Mouse (Mus musculus) B cell, adult 2 months (primary cell): ENCODE measurements at regions not wholly inside any gene's neighbourhood (a gene's known extent, or its start where the extent isn't known, plus 50 kb on each side); places are given as distances from the start of the nearest gene placed in this dataset.

ENCODE experiments used
- DNase-seq, 2 experiments: peaks; one replicate each; pipeline ENCODE4 v3.0.0; 2022

DNA sequence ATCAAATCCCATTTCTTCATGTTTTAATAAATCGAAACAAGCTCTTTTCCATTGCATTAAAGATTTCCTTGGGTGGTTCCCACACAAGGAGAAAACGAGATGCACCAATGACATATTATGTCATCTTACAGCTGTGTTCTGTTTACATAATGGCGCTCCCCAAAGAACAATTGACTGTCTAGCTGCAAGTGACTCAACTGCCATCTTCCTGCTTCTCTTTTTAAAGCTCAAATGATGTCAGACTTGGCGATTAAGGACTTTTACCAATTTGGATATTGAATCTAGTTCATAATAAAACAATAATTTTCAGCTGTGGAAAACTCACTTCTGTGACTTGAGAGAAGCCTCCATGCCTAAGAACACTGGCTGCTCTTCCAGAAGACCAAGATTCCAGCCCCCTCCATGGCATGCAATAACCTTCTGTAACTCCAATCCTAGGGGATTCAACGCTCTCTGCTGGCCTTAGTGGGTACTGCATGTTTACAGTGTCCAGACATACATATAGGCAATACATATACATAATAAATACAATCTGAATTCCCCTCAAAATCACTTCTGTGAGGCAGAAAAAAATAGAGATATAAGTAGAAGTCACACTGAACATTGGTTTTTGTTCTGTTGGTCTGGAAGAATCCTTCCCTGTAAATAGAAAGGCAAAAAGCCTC, 318.7 kb downstream of the Rnd3 start:
- peak; percentile 45 to 50 for DNase-seq

DNA sequence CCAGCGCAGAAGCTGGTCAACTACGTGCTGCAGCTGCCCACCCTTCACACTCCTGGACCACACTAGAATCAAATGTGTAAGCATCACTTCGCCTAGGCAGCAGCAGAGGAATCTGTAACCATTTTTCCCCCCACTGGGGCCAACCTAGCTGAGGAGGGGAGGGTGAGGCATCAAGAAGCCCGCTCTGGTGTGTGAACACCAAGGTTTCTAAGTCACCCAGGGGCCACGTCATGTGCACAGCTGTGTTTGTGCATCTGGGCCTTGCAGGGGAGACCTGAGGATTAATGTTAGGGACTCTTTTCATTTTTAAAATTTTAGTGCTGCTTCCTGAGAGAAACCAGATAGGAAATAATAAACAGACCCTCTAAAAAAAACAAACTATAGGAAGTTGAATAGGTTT, 321.8 kb downstream of the Rnd3 start:
- DNase-seq: peak in 1 of 2 experiments; percentile 10

- DNase-seq: no peak
Observed at GRCm38 (mm10) chr2:50826537-50826936, 322.4 kb downstream of the Rnd3 start.

DNA sequence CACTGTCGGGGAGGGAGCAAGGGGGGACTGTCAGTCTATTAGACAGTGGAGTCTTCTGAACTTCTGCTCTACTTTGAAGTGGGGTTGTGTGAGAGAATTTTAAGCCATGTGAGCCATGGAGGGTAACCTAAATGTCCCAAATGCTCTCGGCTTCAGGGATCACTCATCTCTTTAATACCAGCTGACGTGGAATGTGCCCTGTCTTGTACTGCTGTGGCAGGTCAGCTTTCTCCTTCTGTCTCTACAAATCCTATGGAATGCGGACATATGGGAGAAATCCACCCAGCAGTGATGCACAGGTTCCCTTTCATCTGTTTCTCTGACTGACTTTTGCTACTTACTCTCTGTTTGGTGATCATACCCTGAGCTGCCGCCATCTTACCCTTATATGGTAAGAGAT, 323.3 kb downstream of the Rnd3 start:
- no peak for DNase-seq

DNA sequence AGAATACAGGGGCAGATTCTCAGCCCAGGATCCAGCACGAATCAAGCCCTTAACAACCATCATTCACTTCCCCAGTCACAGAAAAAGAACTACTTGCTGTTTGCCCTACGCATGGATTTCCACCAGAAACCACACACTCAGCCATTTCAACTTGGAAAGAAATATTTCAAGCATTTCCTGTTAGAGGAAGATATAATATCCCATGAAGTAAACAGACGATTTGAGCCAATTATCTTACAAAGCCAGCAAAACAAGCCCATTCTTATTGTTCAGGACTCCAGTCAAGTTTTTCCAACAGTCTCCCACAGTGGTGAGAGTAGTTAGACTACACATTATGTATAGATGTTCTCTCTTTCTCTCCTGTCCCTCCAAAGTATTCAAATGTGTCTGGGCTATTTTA, 324.1 kb downstream of the Rnd3 start:
- DNase-seq: no peak

DNA sequence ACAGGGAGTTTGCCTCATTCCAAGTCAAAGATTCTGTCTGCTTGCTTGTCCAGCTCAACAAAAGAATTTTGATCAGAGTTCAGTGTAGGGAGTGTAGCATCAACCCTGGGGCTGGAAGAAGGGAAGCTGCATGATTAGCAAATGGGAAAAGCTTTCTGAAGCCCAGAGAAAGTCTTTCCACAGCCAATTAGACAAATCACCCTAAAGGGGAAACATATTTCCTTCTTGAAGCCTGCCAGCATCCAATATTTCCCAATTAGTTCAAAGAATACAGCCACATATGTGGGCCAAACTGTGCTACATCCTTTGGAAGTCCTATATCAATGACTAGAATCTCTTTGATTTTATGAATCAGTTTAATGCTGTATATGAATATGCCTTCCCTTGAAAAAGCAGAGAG, 326.2 kb downstream of the Rnd3 start:
- DNase-seq: no peak

GRCm38 (mm10) chr2:50819305-50819665, 329.6 kb downstream of the Rnd3 start:
- no peak for DNase-seq

DNA sequence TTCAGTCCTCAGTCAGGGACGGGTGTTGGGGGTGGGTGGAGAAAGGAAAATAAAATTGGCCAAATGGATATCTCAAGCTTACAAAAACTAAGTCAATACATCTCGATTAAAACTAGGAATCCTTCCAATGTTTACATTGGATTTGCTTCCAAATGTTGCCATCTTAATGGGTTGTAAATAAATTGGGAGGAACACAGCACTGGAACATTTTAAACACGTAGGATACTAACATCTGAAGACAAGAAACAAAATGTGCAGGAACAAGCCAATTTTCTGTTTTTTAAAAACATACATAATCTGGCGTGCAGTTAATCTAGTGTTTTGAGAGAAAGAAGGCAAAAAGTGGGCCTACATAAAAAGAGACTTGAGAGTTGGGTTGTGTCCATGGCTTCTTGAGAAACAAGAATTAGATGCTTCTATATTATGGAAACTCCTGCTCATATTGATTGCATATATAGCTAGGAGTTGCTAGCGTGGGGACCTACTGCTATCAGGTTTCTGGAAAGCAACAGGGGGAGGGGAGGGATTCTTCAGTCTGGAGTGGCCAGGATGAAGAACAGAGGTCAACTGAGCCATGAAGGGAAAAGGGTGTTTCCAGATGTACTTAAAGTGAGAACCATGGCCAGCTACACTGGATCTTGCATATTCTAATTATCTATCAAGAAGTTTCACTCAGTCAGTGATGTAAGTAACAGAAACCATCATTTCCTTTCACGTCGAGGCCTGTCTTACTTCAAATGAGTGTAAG, 330.2 kb downstream of the Rnd3 start:
- DNase-seq: no peak

- DNase-seq: peak; percentile 19 to 27
Observed at GRCm38 (mm10) chr2:50816364-50816763, 332.5 kb downstream of the Rnd3 start.

- no peak for DNase-seq
Observed at GRCm38 (mm10) chr2:50815541-50815940, 333.4 kb downstream of the Rnd3 start.

DNA sequence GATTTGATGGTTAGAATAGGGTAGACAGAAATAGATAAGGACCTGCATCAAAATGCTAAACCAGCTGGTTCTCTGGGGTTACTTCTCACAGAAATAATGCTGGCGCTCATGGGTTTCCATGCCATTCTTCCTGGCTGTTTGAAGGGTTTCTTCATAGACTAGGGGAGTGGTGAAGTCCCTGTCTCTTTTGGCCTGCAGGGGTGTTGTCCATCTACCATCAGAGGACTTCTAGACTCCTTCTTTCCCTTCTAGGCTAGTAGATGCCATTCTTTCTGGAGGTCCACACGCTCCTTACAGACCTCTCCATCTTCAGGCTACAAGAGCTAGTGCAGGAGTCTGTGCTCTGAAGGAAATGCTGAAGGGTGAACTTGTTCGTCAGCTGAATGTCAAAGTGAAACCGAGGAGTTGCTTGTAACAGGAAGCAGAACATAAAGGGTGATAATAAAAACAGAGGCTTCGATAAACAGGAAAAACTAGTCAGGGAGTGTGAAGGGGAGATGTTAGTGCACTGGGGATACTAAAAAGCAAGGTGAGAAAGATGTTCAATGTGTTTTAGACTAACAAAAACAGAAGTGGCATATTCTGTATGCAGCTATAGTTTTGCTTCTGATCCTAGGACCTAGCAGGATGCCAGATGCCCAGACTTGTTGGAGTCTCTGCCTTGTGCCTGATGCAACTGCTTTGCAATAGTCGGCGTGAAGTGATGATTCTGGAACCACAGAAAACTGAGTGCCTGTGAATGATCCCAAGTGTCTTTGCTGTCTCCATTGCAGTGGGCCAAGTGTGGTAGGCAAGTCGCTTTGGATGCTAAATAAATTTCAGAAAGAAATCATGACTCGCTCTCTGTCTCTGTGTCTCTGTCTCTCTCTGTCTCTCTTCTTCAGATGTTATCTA, 335.1 kb downstream of the Rnd3 start:
- DNase-seq: peak; percentile 16 to 27

DNA sequence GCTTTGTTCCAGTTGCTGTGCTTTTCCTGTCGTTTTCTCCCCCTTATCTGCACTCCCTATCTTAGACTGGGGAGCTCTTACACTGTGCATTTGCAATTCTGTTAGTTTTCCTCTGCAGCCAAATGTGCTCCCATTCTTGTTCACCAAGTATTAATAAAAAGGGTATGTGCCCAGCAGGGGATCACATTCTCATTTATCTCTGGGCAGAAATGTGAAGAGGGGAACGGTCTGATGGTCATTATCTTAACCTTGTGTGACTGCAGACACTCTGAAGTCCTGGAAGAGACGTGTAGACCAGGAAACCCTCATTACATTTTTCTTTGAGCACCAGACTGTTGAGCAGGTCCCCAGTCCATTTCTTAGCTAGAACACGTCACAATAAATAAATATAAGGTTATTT, 336.6 kb downstream of the Rnd3 start:
- DNase-seq: no peak

DNA sequence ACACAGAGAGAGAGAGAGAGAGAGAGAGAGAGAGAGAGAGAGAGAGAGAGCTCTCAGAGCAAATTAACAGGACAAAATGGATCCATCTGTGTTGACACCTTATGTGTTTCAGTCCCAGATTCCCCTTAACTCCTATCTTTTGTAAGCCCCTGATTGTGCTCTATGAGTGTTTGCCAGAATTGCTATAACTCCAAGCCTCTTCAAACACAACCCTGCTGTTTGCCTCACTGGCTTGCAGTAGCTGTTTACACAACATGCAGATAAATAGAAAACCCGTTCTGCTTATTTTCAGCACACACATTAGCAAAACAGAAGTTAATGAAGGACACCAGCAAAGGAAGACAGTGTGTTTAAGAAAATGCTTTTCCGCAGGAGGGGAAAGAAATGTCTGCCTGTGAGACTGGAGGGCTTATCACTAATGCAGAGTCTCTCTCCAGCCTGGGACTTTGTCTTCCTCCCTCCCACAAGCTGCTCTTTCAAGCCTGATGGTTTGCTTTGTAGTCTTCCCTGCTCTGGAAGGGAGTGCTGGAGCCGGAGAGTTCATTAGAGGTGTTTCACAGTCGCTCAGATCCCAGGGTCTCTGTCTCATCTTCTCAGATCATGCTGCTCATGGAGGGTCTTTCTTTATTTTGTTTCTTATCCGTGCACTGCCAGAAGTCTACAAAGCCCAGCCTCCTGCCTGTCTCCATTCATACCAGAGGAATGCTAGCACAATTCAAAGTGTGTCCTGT, 338.4 kb downstream of the Rnd3 start:
- no peak for DNase-seq

DNA sequence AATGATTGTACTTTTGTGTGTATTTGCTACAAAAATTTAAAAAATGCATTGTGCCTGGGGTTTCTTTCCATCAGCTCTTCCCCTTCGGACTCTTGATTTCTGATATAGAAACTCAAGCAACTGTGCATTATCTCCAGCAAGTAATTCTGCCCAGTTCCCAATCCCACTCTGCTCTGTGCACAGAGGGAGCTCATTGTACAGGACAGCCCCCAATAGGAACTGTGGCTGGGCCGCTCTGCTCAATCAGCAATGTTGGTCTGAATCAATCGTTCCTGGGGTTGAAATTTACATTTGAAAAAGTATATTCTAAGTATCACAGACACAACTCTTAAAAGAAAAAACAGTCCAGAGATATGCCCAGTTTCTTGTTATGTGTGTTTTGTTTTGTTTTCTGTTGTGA, 339.1 kb downstream of the Rnd3 start:
- no peak for DNase-seq

DNA sequence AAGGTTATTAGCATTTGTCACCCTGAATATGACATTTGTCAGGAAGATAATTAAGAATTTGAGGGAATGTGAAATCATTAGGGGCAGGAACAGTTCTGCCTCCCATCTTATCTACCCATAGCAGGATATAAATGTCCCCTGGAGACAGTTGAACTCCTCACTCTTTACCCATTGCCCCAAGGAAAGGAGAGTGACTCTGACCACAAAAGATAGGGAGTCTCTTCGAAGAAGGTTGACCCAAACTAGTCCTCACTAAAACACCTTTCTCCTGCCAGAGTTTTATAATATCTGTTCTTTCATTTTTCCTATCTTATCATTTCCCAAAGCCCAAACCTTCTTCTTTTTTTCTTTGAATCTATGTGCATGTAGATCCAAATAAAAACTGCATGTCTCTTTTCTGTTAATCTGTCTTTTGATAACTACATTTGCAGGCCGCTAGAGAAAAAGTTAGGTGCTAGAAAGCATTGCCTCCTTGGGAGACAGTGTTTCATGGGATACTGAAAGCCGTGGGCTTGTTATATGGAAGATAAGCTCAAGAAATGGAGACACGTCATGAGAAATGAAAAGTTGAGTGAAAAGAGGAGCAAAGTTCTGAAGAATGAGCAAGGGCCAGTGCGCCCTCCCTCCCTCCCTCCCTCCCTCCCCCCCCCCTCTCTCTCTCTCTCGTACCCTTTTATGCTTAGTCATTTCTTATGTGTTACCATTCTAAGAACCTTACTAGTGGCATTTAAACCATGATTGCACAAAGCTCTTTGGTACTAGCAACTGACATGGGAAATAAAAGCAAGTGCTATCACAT, 341.6 kb downstream of the Rnd3 start:
- no peak for DNase-seq

GRCm38 (mm10) chr2:50805645-50806044, 343.3 kb downstream of the Rnd3 start:
- DNase-seq: no peak

- no peak for DNase-seq
Observed at GRCm38 (mm10) chr2:50796087-50796486, 352.8 kb downstream of the Rnd3 start.

DNA sequence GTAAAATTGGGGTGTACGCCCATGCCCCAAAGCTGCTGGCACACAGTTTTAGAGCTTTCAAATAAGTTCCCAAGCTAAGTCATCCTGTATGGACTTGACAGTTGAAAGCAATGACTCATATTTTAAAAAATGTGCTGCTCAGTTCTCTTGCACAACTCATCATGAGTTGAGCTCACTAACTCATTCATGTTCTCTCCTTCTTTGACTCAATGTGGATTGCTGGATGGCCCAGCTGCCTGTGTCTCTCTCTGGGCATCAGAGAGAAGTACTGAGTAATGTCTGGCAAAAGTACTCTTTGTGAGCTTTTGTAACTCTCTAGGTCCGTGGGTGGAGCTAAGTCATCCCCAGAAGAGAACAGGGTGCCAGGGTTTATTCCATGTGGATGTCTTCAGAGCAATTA, 355.3 kb downstream of the Rnd3 start:
- DNase-seq: no peak

GRCm38 (mm10) chr2:50793067-50793466, 355.8 kb downstream of the Rnd3 start:
- DNase-seq: no peak

GRCm38 (mm10) chr2:50789051-50789651, 359.8 kb downstream of the Rnd3 start:
- no peak for DNase-seq

GRCm38 (mm10) chr2:50772101-50772500, 376.8 kb downstream of the Rnd3 start:
- no peak for DNase-seq

- DNase-seq: no peak
Observed at GRCm38 (mm10) chr2:50759016-50759415, 389.9 kb downstream of the Rnd3 start.
